Mouse (Mus musculus) ES-E14 (cell line): ENCODE measurements around the gene 4933402J07Rik. TPM values are rescaled to one million over a fixed set of nuclear protein-coding genes. Genes with fewer than 3 reads are reported as not detected.

Source experiments
- DNase-seq: peaks from one replicate; pipeline ENCODE4 v3.0.0-alpha.2; 2013; ENCODE audit warnings: low read depth, low spot score
- H3K27ac ChIP-seq: 2 replicates; pipeline ENCODE4 v1.5.1; 2012; ENCODE audit warnings: low read depth, mild to moderate bottlenecking, low read length, moderate library complexity, mixed read lengths; ENCODE audit not compliant: poor library complexity, insufficient read depth, severe bottlenecking
- H3K36me3 ChIP-seq: 2 replicates; pipeline ENCODE4 v1.6.1; 2012; ENCODE audit warnings: mild to moderate bottlenecking, low read length, moderate library complexity, mixed read lengths; ENCODE audit not compliant: control insufficient read depth, poor library complexity, insufficient read depth, severe bottlenecking
- H3K4me1 ChIP-seq, 2 experiments: fragments of 150-350 bp in 1 of 2; sonication (generic) in 1 of 2; 2 replicates each; pipeline ENCODE4 v1.6.1; 2012; ENCODE audit warnings: low read length in 2 of 2, mild to moderate bottlenecking in 1 of 2, mixed read lengths in 1 of 2; ENCODE audit not compliant: control insufficient read depth in 2 of 2, insufficient read depth in 2 of 2, poor library complexity in 1 of 2
- H3K4me3 ChIP-seq, 2 experiments: fragments of 150-350 bp in 1 of 2; sonication (generic) in 1 of 2; 2 replicates each; pipeline ENCODE4 v1.5.1; 2012; ENCODE audit warnings: low read length in 2 of 2, low read depth in 1 of 2, mild to moderate bottlenecking in 1 of 2, mixed read lengths in 1 of 2; ENCODE audit not compliant: insufficient read depth in 1 of 2, poor library complexity in 1 of 2, severe bottlenecking in 1 of 2
- H3K9ac ChIP-seq: 2 replicates; pipeline ENCODE4 v1.6.1; 2012; ENCODE audit warnings: low read depth, mild to moderate bottlenecking, low read length, mixed read lengths; ENCODE audit not compliant: poor library complexity, insufficient read depth, severe bottlenecking
- H3K9me3 ChIP-seq: fragments of 150-350 bp; sonication (generic); 2 replicates; pipeline ENCODE4 v1.6.1; 2012; ENCODE audit warnings: low read depth, mild to moderate bottlenecking, low read length; ENCODE audit not compliant: control insufficient read depth, insufficient read depth
- CHD2 ChIP-seq: IDR thresholded peaks from 2 replicates; pipeline ENCODE4 v1.6.1; 2014; ENCODE audit warnings: mild to moderate bottlenecking, low read depth, low read length, inconsistent platforms
- HCFC1 ChIP-seq: IDR thresholded peaks from 2 replicates; pipeline ENCODE4 v1.6.1; 2012; ENCODE audit warnings: low read length, inconsistent platforms, borderline replicate concordance; ENCODE audit not compliant: insufficient read depth
- MAFK ChIP-seq: IDR thresholded peaks from 2 replicates; pipeline ENCODE4 v1.6.1; 2014; ENCODE audit warnings: mild to moderate bottlenecking, low read depth, low read length, inconsistent platforms; ENCODE audit not compliant: insufficient read depth
- ZC3H11A ChIP-seq: IDR thresholded peaks from 2 replicates; pipeline ENCODE4 v1.6.1; 2012; ENCODE audit warnings: low read depth, mild to moderate bottlenecking, inconsistent platforms, low read length, borderline replicate concordance
- ZNF384 ChIP-seq: IDR thresholded peaks from 2 replicates; pipeline ENCODE4 v1.6.1; 2012; ENCODE audit warnings: low read depth, low read length, inconsistent platforms
- in situ Hi-C, 2 experiments: fragments of 600-800 bp; cut with MboI; formaldehyde crosslinking; loops; one replicate each; pipeline ENCODE4 v1.15.1; 2025; ENCODE audit warnings: low sequenced_read_pairs in 2 of 2, inconsistent platforms in 1 of 2; ENCODE audit not compliant: unreplicated experiment in 2 of 2
- total RNA-seq: library from RNA; depleted of rRNA; stranded (reverse); fragments of 300-350 nt; gene quantifications from 2 replicates; pipeline ENCODE4 v1.2.3, GENCODE M21; 2012; rRNA removed

4933402J07Rik gene
- not detected in 2 replicates for total RNA-seq

GRCm38 (mm10) chr8:87563553-87563952 is at the start of gene 4933402J07Rik:
4933402J07Rik (plus strand) TSS chr8:87563853.
- H3K4me3 ChIP-seq = no peak within 1 kb of the TSS
- H3K9me3 ChIP-seq = no peaks in the 10 kb centered on the region
- no peaks in the 10 kb centered on the region for H3K36me3 ChIP-seq
- in situ Hi-C loops = no loop called here
- no peak for DNase-seq
- no peak within 1 kb of the TSS for H3K27ac ChIP-seq
- TF ChIP-seq MAFK = no peak
- TF ChIP-seq CHD2 = no peak
- TF ChIP-seq HCFC1 = no peak
- no peak for TF ChIP-seq ZNF384
- no peak for TF ChIP-seq ZC3H11A
- no peaks in the 10 kb centered on the region for H3K4me1 ChIP-seq
- H3K9ac ChIP-seq = no peak within 1 kb of the TSS

DNA sequence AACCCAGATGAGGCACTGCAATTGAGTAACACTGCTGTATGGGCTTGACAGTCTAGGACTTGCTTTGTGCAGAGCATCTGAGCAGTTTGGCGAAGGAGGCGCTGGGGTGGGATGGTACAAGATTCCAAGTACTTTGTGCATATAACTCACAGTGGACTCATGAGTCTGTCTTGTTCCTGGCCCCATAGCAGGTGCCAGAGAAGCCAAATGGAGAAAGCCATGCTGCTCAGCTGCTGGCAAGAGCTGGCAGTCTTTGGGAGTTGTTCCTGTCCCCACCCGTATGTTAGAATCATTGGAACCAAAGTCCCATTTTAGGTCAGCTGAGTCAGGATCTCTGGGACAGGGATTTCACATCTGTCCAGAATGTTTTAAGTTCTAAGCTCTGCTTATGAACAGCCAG is 46.5 kb upstream of the 4933402J07Rik start:
- H3K36me3 ChIP-seq = no peaks in the 10 kb centered on the region
- TF ChIP-seq CHD2 = no peak
- no peak for TF ChIP-seq ZC3H11A
- no peak for TF ChIP-seq HCFC1
- no peak for TF ChIP-seq ZNF384
- no peak for TF ChIP-seq MAFK
- no peaks in the 10 kb centered on the region for H3K9me3 ChIP-seq
- DNase-seq = no peak
- H3K4me3 ChIP-seq = no peak overlapping the region
- no peak overlapping the region for H3K9ac ChIP-seq
- no peak overlapping the region for H3K27ac ChIP-seq
- no peaks in the 10 kb centered on the region for H3K4me1 ChIP-seq
- in situ Hi-C loops = loop anchor here in 1 of 2 experiments (25.0 kb wide), 1 partner anchor 580 kb away; no protein-coding TSS in a partner anchor

DNA sequence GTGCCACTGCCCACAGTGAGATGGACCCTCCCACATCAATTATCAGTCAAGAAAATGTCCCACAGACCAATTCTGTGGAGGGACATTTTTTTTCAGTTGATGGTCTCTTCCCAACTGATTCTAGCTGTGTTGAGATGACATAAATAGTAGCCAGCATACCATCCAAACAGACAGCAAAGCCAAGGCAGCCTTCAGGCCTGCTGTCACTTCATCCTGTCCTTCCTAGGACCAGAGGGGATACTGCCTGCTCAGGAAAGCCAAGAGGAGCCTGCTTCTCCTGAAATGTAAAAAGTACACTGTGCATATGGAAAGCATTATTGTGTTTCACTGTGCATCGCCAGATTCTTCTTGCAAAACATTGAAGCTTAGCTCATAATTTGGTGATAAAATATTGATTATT is 38.6 kb upstream of the 4933402J07Rik start:
- in situ Hi-C loops = no loop called here
- no peak for DNase-seq
- Histone ChIP-seq H3K4me1 (no peaks in the 10 kb centered on the region), H3K27ac (no peak overlapping the region), H3K9ac (no peak overlapping the region), H3K36me3 (no peaks in the 10 kb centered on the region), H3K9me3 (no peaks in the 10 kb centered on the region), H3K4me3 (no peak overlapping the region)
- TF ChIP-seq MAFK (no peak), ZNF384 (no peak), CHD2 (no peak)

GRCm38 (mm10) chr8:87531176-87531575 is 32.5 kb upstream of the 4933402J07Rik start:
- H3K36me3 ChIP-seq = no peaks in the 10 kb centered on the region
- no peak overlapping the region for H3K4me3 ChIP-seq
- no peak for TF ChIP-seq MAFK
- TF ChIP-seq ZNF384 = no peak
- TF ChIP-seq HCFC1 = no peak
- TF ChIP-seq ZC3H11A = no peak
- no peak for TF ChIP-seq CHD2
- DNase-seq = no peak
- H3K4me1 ChIP-seq = no peaks in the 10 kb centered on the region
- no peak overlapping the region for H3K27ac ChIP-seq
- no peaks in the 10 kb centered on the region for H3K9me3 ChIP-seq
- in situ Hi-C loops = loop anchor here in 1 of 2 experiments (10.0 kb wide), 1 partner anchor 596 kb away; no protein-coding TSS in a partner anchor
- no peak overlapping the region for H3K9ac ChIP-seq

GRCm38 (mm10) chr8:87533476-87533875 is 30.2 kb upstream of the 4933402J07Rik start:
- H3K4me3 ChIP-seq = no peak overlapping the region
- H3K4me1 ChIP-seq = peaks cover 0 to 2% of the 10 kb centered on the region in 2 experiments; a peak in 1 of 4 replicates
- TF ChIP-seq CHD2 (no peak), MAFK (no peak), ZNF384 (no peak), HCFC1 (no peak), ZC3H11A (no peak)
- in situ Hi-C loops = loop anchor here in 1 of 2 experiments (10.0 kb wide), 1 partner anchor 599 kb away; no protein-coding TSS in a partner anchor
- no peaks in the 10 kb centered on the region for H3K36me3 ChIP-seq
- H3K9ac ChIP-seq = no peak overlapping the region
- H3K27ac ChIP-seq = no peak overlapping the region
- H3K9me3 ChIP-seq = no peaks in the 10 kb centered on the region
- no peak for DNase-seq
